Comparison of ENCODE assay signal across 9 mouse cellular contexts in genomic region chr19:29924638-29925258, GRCm38 (mm10). TPM values are rescaled to one million over a fixed set of nuclear protein-coding genes. Genes with fewer than 3 reads are reported as not detected.
A peak's percentile ranks its signal among the peaks of the same experiment; 100 is the strongest.
DNase-seq lines count a peak whose midpoint lies in the region; ATAC-seq lines count a peak whose summit lies in the region.
"Had no signal": no experiment of that assay in that cellular context is flagged by ENCODE, and none has a peak within 500 bp of the region (broad histone marks: within the 10 kb centered on the region; RNA-seq: fewer than 3 reads in every experiment).

Il33 (plus strand) TSS chr19:29925114.

- peak within 1 kb of the TSS; percentile 30; the same call in 1 of the 2 replicates for H3K27ac ChIP-seq in intestine, embryonic 16.5 days (ENCODE audit: low read length)

- no peaks in the 10 kb centered on the region for H3K27me3 ChIP-seq in intestine, embryonic 16.5 days (replicated peaks; ENCODE audit: control insufficient read depth, insufficient read depth, low read length)

- H3K9me3 ChIP-seq in intestine, embryonic 16.5 days (ENCODE audit: control insufficient read depth, low read length), result no peaks in the 10 kb centered on the region
- H3K9me3 ChIP-seq: megakaryocyte, embryonic 14.5 days had no signal

- H3K4me1 ChIP-seq in intestine, embryonic 16.5 days (ENCODE audit: control insufficient read depth, insufficient read depth, low read length), result no peaks in the 10 kb centered on the region
- H3K4me1 ChIP-seq: megakaryocyte, embryonic 14.5 days had no signal

- ATAC-seq in intestine, embryonic 16.5 days, result peak; percentile 76

- 0 out of 2 replicates have a peak within 1 kb of the TSS, but pooled peaks have one; percentile 6 for H3K9ac ChIP-seq in intestine, embryonic 16.5 days (ENCODE audit: low read depth, low read length)

- H3K4me3 ChIP-seq in intestine, embryonic 16.5 days (ENCODE audit: low read length), result peak within 1 kb of the TSS; percentile 26
- H3K4me3 ChIP-seq: megakaryocyte, embryonic 14.5 days had no signal

- DNase-seq in MN1 (ENCODE audit: low spot score), result peak; percentile 54
- peak; percentile 48 for DNase-seq in adrenal gland, adult 2 months
- peak; percentile 43 to 70 for DNase-seq in frontal cortex, postnatal 36 days (ENCODE audit: low spot score in 2 of 2)
- peak; percentile 57 to 63 for DNase-seq in left cerebral cortex, adult 18-20 months (ENCODE audit: low spot score in 2 of 2)
- peak; percentile 71 for DNase-seq in ovary, postnatal 14 days (ENCODE audit: low spot score)
- DNase-seq in B cell, adult 2 months, result no peak
- DNase-seq in thymus, postnatal 36 days, result no peak

- H3K36me3 ChIP-seq in intestine, embryonic 16.5 days (ENCODE audit: control insufficient read depth, insufficient read depth, low read length), result no peaks in the 10 kb centered on the region

- WGBS in intestine, embryonic 16.5 days, result 35% methylated on average over 10 of the region's 10 CpGs

- H3K4me2 ChIP-seq in intestine, embryonic 16.5 days (ENCODE audit: low read depth, low read length), result peak within 1 kb of the TSS; percentile 29

RNA-seq across cellular contexts. Expression of gene Il33, which starts in this region (rescaled TPM):
- total RNA-seq in adrenal gland, adult 2 months (2021), result 10 to 100 TPM; 20.2 to 24.0 TPM
- 1.7 and 2.2 TPM in 2 replicates for polyA plus RNA-seq in adrenal gland, adult 2 months (2012; rRNA removed)
- polyA plus RNA-seq in intestine, embryonic 16.5 days (2015; fragmentation: Nextera tagmentation; extraction: Ambion mirVana), result 15.9 and 17.4 TPM in 2 replicates
- total RNA-seq in left cerebral cortex, adult 18-20 months (2021), result 10 to 100 TPM; 41.9 to 54.2 TPM

Comparison
In these comparisons a context has a peak if more than half of its experiments do, and no peak if none do; other contexts are left out.
1. DNase-seq: peak in MN1 (single experiment), adrenal gland, adult 2 months (single experiment), frontal cortex, postnatal 36 days (2 of 2), left cerebral cortex, adult 18-20 months (2 of 2) and ovary, postnatal 14 days (single experiment); none in B cell, adult 2 months (0 of 2) and thymus, postnatal 36 days (0 of 2).